Mouse (Mus musculus): ENCODE measurements around the gene Krtap4-7.
"Not testable (repeated sequence)": the region's sequence is repeated elsewhere in the genome, so short reads cannot be mapped to it uniquely, and the experiment has no call there.

Gene Krtap4-7

DNA sequence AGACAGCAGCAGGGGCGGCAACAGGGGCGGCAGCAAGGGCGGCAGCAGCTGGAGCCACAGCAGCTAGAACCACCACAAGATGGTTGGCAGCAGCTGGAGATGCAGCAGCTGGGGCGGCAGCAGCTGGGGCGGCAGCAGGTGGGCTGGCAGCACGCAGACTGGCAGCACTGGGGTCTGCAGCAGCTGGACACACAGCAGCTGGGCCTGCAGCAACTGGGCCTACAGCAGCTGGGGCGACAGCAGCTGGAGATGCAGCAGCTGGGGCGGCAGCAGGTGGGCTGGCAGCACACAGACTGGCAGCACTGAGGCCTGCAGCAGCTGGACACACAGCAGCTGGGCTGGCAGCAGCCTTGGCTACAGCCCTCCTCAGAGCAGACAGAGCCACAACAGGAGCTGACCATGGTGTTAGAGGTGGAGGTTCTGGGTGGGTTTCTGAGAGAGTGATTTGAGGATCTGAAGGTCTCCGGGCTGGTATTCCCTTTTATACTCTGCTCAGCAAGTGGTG, at the start of gene Krtap4-7:
Gene Krtap4-7 (minus strand): TSS at position 455 of the 505 bp plus-strand sequence.
- not testable (repeated sequence) for DNase-seq

DNA sequence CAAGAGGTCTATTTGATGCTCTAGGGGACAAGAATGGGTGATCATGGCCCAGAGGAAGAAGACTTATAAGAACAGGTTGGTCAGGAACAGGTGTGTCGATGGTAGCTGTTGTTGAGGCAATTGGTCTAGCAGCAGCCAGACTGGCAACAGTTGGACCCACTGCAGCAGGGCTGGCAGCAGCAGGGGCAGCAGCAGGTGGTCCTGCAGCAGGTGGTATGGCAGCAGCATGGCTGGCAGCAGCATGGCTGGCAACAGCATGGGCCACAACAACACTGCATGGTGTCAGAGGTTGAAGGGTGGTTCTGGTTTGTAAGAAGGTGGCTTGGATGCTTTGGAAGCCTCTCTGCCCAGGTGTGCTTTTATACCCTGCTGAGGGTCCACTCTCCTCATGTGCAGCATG, 46.6 kb upstream of the Krtap4-7 start, which contains the start of gene Gm14190:
Gene Gm14190 (minus strand): TSS at position 278 of the 400 bp plus-strand sequence.
- no peak for DNase-seq

DNA sequence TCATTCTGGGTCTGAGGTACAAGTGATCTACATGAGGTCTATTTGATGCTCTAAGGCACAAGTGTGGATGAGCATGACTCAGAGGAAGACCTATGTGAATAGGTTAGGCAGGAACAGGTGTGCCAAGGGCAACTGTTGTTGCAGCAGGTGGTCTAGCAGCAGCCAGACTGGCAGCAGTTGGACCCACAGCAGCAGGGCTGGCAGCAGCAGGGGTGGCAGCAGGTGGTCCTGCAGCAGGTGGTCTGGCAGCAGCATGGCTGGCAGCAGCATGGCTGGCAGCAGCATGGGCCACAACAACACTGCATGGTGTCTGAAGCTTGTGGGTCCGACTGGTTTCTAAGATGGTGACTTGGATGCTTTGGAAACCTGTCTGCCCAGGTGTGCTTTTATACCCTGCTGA, 41.3 kb upstream of the Krtap4-7 start:
- not testable (repeated sequence) for DNase-seq

DNA sequence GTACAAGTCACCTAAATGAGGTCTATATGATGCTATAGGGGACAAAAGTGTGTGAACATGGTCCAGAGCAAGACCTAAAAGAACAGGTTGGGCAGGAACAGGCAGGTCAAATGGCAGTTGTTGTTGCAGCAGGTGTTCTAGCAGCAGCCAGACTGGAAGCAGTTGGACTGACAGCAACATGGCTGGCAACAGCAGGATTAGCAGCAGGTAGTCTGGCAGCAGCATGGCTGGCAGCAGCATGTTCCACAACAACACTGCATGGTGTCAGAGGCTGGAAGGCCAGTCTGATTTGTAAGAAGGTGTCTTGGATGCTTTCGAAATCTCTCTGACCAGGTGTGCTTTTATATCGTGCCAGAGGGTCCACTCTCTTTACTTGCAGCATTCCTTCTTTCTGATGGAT, 39.6 kb upstream of the Krtap4-7 start:
- no peak for DNase-seq

DNA sequence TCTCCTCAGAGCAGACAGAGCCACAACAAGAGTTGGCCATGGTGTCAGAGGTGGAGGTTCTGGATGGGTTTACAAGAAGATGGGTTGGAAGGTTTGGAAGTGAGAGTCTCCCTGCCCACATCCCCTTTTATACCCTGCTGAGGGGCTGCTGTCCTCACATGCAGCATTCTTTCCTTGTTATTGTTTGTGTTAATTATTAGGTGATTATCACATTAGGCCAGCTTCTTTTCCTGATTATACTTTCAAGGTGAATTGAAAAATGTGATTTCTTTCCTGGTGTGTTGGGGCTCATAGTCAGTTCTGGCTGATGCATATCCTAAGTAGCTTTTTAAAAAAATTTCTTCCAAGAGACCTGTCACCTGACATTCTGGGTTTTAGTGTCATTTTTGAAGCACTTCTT, 22.0 kb upstream of the Krtap4-7 start, which contains the start of gene Krtap4-6:
Gene Krtap4-6 (minus strand): TSS at position 101 of the 400 bp plus-strand sequence.
- DNase-seq: no peak

DNA sequence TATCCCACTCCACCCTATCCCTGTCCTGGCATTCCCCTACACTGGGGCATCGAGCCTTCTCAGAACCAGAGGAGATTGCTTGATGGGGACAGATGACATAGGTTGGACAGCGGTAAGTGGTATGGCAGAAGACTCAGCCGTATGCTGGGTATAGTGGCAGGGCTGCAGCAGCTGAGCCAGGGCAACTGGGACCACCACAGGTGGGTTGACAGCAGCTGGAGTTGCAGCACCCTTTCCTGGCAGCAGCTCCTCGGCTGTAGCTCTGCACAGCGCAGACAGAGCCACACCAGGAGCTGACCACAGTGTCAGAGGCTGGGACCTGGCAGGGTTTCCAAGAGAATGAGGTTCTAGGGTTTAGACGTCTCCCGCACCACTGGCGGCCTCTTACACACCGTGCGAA, 18.9 kb upstream of the Krtap4-7 start:
- DNase-seq: no peak

DNA sequence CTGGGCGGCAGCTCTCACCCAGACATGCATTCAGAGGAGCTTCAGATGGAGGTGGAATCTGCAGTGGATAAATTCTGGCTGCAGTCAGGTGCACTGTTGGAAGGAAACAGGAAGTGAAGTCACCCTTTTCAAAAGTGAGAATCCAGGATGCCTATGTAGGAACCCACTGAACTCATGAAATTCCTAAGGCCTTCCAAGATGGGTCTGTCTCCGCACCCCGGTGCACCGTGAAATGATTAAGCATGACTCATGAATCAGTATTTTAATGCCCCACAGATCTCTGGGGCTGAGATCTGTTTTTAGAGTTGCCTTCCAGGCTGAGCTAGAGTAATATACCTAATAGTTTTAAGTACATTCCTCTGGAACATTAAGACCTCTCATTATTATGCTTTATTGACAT, 15.4 kb upstream of the Krtap4-7 start:
- DNase-seq: no peak

DNA sequence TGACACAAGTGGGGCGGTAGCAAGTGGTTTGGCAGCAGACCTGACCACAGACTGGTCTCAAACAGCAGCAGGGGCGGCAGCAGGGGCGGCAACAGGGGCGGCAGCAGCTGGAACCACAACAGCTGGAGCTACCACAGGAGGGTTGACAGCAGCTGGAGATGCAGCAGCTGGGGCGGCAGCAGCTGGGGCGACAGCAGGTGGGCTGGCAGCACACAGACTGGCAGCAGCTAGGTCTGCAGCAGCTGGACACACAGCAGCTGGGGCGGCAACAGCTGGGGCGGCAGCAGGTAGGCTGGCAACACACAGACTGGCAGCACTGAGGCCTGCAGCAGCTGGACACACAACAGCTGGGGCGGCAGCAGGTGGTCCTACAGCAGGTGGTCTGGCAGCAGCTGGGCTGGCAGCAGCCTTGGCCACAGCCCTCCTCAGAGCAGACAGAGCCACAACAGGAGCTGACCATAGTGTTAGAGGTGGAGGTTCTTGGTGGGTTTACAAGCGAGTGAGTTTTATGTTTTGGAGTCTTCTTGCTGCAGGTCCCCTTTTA, 14.7 kb upstream of the Krtap4-7 start, which contains the start of gene Gm11563:
Gene Gm11563 (minus strand): TSS at position 494 of the 544 bp plus-strand sequence.
- DNase-seq: not testable (repeated sequence)

DNA sequence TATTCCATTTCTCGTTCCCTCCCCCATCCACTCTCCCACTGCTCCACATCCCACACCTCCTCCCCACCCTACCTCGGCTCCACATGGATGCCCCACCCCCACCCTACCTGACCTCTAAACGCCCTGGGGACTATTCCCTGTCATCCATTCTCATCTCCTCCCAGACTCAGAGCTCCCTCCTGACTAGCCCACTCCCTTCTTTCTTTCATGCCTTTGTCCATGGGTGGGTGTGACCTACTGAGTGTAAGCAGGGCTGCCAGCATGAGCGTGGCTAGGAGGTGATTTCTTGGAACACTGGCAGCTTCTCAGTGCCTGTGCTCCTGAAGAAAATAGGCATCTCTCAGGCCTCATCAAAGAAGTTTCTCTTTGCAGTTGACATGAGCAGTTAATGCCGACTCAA, 13.2 kb upstream of the Krtap4-7 start:
- DNase-seq: no peak

DNA sequence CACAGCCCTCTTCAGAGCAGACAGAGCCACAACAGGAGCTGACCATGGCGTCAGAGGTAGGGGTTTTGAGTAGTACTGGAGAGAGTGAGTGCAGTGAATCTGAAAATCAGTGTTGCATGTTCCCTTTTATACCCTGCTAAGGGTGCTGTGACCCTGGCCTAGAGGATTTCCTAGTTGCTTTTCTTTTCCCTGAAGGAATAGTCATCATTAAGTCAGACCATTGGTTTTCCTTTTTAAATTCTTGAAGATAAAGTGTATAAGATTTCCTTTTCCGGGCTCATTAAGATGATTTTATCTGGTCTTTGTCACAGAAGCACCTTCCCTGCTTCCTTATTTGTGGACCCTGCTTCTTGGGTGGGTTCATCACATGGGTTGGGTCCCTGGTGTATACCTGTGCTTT, 6.2 kb upstream of the Krtap4-7 start, which contains the start of gene Gm11555:
Gene Gm11555 (minus strand): TSS at position 101 of the 400 bp plus-strand sequence.
- no peak for DNase-seq

DNA sequence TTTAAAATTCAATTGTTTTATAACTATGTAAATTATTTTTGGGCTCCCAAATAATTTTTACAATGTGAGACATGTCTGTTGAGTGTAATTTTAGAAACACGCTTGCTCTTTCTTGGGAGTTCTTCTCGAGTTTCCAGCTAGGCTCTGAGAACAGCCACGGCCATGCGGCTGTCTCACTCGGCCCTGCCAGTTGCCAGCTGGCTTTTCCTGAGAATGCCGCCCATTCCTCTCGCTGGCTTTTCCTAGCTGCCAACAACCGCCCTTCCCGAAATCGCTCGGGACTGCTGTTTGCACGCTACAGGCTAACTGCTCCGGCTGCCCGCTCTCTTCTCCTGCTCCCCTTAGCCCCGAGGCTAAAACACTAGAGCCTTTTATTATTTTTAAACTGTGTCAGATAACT, 2.6 kb upstream of the Krtap4-7 start:
- no peak for DNase-seq

DNA sequence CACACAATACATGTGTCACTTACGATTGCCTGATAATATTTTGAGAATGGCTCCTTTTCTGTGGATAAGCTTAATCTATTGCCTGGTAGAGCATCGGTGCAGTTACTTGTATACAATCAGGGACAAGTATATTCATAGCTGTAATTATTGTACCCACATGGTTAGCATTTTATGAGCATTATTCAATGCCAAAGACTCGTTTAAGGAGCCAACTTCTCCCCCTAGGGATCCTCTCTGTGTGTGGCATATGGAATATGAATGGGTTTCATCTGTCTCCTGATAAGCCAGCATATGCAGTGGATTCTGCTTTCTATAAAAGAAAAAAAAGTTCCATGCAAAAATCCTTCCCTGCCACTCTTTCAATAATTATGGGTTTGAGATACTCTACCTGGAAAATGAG, 462 bp upstream of the Krtap4-7 start:
- no peak for DNase-seq

DNA sequence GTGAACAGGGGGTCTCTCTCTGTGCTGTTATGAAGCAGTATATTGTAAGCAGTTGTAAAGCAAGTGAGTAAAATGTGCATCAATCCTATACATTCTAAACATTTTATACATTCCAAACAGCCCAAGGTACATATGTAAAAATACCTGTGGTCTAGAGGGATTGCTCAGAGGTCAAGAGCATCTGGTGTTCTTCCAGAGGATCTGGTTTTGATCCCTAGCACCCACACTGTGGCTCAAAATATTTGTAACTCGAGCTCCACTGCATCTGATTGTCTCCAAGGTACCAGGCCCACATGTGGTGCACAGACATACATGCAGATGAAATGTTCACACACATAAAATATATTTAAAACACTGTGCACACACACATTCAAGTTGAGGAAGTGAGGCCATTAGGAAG, 3.0 kb downstream of the Krtap4-7 start:
- no peak for DNase-seq

DNA sequence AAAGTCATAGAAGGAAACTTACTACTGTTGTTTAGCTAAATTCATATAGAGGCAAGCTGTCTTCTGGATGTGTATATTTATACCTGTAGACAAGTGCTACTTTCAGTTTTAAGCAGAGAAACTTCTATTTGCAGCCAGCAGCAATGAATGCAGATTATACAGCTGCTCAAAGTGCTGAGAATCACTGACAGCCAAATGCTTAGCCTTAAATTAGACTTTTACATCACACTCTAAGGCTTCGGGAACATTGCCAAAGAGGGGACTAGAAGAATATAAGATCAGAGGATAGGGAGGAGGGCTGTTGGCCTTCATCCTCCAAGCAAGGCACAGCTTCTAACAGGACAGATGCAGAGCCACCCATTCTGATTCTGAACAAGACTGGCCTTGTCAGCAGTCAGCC, 6.8 kb downstream of the Krtap4-7 start:
- DNase-seq: no peak

DNA sequence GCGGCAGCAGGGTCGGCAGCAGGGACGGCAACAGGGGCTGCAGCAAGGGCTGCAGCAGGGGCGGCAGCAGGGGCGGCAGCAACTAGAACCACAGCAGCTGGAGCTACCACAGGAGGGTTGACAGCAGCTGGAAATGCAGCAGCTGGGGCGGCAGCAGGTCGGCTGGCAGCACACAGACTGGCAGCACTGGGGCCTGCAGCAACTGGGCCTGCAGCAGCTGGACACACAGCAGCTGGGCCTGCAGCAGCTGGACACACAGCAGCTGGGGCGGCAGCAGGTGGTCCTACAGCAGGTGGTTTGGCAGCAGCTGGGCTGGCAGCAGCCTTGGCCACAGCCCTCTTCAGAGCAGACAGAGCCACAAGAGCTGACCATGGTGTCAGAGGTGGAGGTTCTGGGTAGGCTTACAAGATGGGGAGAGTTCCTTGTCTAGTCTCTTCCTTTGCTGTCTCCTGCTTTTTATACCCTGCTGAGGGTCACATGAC, 9.2 kb downstream of the Krtap4-7 start, which contains the start of gene Krtap4-2:
Gene Krtap4-2 (minus strand): TSS at position 432 of the 482 bp plus-strand sequence.
- no peak for DNase-seq

DNA sequence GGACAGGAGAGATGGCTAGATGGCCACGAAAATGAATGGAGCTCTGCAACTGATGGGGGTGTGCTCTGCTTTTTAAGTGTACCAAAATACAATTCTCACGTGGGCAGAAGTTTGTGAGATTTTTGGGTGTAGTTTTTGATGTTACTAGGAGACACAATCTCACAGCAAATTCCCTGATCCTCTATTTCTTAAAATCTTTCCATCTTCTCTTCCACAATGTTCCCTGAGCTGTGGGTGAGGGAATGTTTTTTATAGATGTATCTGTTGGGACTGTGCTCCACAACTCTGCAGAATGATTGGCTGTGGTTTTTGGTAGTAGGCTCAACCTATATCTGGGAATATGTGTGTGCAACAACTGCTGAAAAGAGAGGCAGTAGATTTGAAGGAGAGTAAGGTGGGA, 10.6 kb downstream of the Krtap4-7 start:
- DNase-seq: no peak

DNA sequence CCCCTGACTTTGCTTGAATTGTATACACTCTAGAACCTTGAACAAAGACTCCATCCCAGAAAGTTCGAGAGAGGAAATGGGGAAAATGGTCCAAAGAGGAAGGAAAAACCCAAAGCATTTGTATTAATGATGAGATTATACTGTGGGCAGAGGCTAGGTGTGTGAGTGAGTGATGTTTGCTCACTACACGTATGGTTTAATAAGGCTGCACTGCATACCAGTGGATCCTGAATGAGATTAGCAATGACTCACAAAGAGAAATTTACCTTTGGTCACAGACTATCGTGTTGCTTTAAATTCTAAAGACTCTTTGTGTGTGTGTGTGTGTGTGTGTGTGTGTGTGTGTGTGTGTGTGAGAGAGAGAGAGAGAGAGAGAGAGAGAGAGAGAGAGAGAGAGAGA, 13.0 kb downstream of the Krtap4-7 start:
- no peak for DNase-seq

DNA sequence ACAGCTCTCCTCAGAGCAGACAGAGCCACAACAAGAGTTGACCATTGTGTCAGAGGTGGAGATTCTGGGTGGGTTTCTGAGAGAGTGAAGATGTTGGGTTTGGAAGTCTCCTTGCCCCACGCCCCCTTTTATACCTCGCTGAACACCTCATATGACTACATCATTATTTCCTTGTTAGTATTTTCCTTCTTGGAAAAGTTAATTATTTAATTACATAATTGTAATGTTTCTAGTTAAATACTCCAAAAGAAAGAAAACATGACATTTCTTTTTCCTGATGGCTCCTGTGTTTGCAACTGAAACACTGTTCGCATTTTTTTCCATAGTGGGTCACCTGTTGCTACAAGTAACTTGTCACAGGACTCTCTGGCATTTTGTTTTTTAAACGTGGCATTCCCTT, 15.8 kb downstream of the Krtap4-7 start, which contains the start of gene Krtap4-1:
Gene Krtap4-1 (minus strand): TSS at position 101 of the 400 bp plus-strand sequence.
- DNase-seq: no peak

DNA sequence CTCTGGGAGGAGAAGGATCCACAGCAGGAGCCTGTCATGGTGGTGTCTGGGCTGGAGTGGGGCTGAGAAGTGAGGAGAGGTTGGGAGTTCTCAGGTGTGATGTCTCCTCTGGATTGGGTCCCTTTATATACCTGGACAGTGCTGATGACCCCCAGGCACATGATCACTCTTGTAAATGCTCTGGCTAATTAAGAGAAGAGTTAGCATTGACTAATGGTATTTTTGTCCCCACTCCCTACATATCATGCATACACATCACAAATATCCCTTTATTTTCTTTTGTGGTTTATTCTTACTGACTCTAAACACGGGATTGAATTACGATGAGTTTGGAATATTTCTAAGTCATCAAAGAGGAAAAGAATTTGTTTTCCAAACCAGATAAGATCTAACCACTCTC, 23.6 kb downstream of the Krtap4-7 start, which contains the start of gene Gm11562:
Gene Gm11562 (minus strand): TSS at position 101 of the 400 bp plus-strand sequence.
- DNase-seq: no peak

DNA sequence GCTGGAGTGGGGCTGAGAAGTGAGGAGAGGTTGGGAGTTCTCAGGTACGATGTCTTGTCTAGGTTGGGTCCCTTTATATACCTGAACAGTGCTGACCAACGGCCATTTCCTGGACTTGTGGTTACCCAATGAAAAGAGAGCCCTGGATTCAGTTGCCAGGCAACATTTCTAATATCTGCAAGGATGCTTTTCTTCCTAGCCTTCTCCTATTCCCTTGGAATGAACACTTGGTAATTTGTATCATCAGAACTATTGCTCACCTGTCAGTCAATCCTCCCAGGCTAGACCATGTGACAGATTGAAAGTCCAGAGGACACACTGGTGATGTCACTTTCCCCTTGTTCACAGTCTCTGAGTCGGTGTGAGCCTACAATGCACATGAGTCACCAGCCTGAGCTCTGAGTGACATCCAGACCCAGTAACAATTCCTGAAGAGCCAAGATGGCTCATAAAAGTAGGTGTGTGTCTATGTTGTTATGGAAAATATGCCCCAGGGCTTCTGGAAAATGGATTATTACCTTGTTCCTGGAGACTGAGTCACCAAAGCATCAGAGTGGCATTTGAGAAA, 29.0 kb downstream of the Krtap4-7 start, which contains the start of gene Krtap2-4:
Gene Krtap2-4 (minus strand): TSS at position 51 of the 568 bp plus-strand sequence.
- DNase-seq: no peak

DNA sequence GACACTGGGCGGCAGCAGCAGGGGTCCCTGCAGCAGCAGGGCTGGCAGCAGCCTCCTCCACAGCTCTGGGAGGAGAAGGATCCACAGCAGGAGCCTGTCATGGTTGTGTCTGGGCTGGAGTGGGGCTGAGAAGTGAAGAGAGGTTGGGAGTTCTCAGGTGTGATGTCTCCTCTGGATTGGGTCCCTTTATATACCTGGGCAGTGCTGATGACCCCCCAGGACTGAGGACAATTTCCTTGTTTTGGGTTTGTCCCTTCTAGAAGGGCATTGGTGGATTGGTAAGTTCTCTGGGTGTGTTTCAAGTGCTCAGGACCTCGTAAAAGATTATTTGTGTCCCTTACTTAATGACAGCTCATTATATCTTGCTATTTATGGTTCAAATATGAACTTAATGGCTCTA, 33.8 kb downstream of the Krtap4-7 start, which contains the start of gene Gm11937:
Gene Gm11937 (minus strand): TSS at position 101 of the 400 bp plus-strand sequence.
- not testable (repeated sequence) for DNase-seq

DNA sequence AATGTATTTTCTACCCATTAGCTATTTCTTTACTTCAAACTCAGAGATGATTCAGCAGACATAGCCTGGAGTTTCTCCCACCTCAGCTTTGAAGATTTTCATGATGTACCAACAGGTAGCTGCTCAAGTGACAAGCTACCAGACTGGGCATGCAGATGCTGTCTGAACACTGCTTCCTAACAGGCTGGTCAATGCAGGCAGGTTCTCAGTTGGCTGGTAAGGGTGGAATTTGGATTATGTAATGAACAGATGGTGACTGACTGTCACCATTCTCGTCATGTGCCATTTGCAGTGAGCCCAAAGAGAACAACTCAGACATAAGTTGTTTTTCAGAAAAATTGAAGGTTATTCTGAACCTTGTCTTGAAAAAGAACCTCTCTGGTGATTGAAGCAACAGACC, 34.8 kb downstream of the Krtap4-7 start:
- no peak for DNase-seq

DNA sequence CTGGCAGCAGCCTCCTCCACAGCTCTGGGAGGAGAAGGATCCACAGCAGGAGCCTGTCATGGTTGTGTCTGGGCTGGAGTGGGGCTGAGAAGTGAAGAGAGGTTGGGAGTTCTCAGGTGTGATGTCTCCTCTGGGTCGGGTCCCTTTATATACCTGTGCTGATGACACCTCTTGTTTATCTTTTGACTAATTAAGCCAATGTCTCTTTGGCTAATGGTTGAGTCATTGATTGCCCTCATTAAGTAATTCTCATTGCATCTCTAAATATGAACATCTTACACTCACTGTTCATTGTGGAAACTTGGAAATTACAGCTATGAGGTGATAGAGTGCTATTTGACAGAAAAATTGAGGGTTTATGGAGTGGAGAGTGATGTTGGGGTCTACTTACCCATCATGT, 40.7 kb downstream of the Krtap4-7 start, which contains the start of gene Gm11938:
Gene Gm11938 (minus strand): TSS at position 101 of the 400 bp plus-strand sequence.
- not testable (repeated sequence) for DNase-seq

DNA sequence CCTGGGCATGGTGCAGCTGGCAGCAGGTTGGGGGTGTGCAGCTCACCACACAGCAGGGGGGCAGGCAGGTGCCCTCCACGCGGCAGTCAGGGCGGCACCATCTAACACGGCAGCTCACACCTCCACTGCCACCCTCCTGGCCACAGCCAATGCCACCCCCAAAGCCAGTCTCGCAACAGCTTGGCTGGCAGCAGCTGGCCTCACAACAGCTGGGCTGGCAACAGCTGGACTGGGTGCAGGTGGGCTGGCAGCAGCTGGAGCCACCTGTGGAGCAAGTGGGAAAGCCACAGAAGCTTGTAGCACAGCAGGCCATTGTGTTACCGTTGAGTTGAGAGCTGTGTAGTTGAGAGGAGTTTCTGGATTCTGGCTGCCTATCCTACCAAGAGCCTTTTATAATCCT, 46.1 kb downstream of the Krtap4-7 start, which contains the start of gene Krtap9-3:
Gene Krtap9-3 (minus strand): TSS at position 364 of the 400 bp plus-strand sequence.
- not testable (repeated sequence) for DNase-seq

Data from spleen, adult 18-20 months (tissue).